Mouse (Mus musculus): ENCODE data around the gene Olfr1028.

GRCm38 (mm10) chr2:85913197-85913596 lies 37.0 kb upstream of the Olfr1028 start:
- TF ChIP-seq POLR2A (IDR thresholded peaks at IDR 0.05; ENCODE audit: low read depth, low read length) (no peak), CTCF (IDR thresholded peaks at IDR 0.05; ENCODE audit: borderline replicate concordance, insufficient read depth, low read length) (no peak)
